Mouse (Mus musculus) MN1 (cell line): ENCODE measurements at regions not wholly inside any gene's neighbourhood (a gene's known extent, or its start where the extent isn't known, plus 50 kb on each side); places are given as distances from the start of the nearest gene placed in this dataset.

Source experiments
- DNase-seq: peaks from one replicate; pipeline ENCODE4 v3.0.0-alpha.2; 2016; ENCODE audit warnings: low spot score

DNA sequence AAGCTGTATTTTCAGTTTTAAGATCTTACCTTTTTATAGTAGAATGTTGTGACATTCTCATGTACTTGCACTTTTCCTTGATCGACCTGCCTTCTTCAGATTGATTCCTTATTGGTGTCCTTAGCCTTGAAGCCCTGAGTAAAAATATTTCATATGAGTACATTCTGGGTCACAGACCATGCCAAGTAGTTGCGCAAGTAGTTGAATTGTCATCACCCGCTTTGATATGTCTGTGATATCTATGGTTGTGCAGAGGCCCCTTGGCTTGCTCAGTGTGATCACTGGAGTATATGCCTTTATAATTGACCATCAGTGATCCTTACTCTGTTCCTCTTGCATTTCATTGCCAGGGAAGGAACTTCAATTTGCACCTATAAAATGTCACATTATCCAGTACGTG, 131.1 kb upstream of the Reg3g start:
- no peak for DNase-seq

DNA sequence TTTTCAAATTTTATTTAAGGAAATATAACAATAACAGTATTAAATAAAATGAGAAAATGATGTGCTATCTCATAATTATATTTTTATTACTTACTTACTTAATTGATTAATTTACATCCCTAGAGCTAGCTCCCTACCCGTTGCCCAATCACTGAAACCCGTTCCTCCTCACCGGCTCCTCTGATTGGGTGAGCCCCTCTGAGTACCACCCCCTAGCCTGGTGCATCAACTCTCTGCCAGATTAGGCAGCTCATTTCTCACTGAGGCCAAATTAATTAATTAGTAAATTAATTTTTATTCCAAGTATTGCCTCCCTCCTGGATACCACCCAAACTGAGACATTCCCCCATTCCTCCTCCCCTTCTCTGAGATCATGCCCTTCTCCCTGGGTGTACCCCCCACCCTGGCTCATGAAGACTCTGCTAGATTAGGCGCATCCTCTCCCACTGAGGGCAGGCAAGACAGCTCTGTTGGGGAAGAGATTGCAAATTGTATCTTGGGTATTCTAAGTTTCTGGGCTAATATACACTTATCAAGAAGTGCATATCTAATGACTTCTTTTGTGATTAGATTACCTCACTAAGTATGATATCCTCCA, 101.4 kb upstream of the Reg3g start:
- no peak for DNase-seq

DNA sequence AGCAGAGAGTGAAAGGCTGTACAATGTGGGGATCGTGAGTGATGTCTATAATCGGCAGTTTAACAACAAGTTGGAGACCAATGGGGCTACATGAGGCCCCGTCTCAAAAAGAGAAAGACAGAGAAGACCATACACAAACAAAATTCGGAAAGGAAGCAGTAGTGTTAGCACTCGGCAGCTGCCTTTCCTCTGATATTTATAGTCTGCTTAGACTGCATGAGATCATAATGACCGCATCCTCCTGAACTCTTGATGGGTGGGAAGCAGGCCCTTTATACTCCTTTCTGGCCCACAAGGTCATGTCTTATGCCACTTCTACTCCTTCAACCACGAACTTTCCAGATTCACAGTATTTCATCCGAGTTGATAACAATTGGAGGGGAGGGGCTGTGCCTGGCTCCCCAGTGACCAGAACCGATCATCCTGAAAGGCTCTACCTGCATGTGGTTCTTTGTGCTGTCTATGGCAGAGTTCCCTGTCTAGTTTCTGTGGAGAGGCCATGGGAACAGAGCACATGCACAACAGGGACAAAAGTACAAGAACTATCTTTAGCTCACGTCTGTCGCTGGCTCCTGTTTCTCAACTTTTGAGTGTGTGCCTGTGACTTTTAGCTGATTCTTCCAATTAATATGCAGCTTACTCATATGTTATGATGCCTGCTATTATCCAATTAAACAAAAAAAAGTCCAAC, 84.5 kb upstream of the Reg3g start:
- DNase-seq = no peak

DNA sequence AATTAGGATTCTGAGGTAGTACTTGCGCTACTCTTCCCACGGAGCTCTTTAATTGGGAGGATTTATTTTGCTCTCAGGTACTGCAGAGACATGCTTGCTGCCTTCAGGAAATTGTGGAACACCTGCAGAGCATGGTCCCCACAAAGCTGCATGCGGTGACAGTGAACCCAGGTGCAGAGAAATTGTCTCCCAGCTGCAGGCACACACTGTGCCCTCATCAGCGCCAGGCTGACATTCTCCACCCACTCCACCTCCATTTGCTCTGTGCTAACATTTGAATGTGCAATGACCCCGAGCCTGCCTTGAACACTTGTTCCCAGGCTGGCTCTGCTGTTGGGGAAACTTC, 83.7 kb upstream of the Reg3g start:
- no peak for DNase-seq

DNA sequence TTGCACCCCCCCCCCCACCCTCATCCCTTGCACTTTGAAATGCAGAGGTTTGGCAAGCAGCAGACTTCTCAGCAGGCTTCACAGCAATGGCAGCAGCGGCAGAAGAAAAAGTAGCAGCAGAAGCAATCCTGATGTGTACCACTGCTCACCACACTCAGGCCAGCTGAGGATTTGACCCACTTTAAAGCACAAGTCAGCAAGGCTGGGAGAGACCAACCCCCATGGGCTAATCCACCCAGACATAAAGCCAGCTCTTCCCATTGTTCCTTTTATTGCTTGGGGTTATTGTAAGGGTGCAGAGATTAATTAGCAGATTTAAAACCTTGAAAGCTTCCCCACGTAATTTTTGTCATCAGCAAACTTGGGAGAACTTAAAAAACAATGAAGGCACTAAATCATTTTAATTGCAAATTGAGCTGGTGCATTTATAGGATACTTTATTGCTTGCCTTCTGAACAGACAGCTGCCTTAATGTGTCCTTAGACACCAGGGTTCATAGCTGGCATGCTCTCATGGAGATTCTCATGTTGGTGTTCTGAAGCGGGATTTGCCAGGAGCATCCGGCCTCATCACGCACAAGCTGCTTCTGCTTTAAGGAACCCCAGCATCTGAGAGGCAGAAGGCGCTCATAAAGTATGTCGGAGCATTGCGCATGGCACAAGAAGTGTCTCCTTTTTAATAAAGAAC, 83.1 kb upstream of the Reg3g start:
- no peak for DNase-seq

DNA sequence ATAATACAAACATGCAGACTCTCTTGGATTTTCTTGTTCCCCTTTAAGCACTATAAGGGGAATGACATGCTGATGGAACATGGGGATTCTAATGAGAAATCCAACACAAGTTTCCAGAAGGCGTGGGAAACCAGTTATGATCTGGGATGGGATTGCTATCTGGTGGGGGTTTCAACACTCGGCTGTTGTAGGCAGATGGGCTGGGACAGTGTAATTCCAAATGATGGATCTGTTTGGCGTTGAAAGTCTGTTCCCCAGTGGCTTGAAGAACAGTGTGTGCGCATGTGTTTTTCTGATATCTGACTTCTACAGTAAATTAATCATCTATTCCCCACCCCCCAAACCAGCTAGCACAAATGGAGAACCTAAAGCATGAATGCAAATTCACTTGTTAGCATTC, 79.8 kb upstream of the Reg3g start:
- no peak for DNase-seq

DNA sequence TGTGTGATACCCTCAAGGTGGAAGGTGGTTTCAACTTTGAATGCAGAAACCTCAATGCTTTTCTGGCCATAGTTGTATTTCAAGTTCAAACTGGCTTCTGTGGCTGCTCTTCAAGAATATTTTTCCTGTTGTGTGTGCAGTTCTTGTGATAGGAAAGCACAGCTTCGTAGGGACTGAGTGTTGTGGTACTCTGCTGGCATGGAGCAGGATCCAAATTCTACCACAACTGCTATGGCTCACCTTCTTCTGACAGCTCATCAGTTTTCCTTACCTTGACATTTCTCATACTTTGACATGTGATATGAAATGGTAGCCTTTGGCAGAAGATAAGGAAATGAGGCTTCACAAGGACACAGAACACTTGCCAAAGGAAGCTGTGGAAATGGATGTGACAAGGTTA, 79.0 kb upstream of the Reg3g start:
- DNase-seq = no peak

DNA sequence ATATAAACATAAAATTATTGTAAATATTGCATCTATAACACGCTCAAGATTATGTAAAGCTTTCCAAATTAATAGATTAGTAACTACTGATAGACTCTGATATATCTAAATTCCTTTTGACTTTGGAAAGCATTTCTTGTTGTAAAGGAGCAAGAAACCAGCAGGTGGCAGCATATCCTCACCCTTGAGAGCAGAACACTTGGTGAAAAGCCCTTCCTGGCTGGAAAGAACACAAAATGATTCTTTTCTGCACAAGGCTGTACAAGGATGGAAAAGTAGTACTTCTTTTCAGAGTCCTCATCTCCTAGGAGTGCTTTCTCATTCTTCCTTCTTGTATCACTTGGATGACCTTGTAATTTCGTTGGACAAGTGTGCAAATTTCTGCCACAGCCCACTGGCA, 75.6 kb upstream of the Reg3g start:
- peak; percentile 54 for DNase-seq

DNA sequence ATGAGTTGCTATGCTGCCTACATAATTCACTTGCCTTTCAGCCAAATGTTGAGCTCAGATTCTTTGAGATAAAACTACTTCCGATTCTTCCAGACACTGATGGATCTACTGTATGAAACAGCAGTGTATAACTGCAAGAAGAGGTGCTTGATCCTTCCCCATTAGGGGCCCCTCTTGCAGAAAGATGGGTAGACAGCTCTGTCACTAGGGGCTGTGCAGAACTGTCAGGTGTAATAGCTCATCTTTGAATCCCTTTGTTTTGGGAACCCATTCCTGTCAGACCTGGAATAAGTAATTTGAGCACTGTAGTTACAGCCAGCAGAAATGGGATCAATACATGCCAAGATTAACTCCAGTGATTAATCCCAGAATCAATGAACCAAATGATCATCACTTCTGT, 68.8 kb upstream of the Reg3g start:
- DNase-seq = no peak

DNA sequence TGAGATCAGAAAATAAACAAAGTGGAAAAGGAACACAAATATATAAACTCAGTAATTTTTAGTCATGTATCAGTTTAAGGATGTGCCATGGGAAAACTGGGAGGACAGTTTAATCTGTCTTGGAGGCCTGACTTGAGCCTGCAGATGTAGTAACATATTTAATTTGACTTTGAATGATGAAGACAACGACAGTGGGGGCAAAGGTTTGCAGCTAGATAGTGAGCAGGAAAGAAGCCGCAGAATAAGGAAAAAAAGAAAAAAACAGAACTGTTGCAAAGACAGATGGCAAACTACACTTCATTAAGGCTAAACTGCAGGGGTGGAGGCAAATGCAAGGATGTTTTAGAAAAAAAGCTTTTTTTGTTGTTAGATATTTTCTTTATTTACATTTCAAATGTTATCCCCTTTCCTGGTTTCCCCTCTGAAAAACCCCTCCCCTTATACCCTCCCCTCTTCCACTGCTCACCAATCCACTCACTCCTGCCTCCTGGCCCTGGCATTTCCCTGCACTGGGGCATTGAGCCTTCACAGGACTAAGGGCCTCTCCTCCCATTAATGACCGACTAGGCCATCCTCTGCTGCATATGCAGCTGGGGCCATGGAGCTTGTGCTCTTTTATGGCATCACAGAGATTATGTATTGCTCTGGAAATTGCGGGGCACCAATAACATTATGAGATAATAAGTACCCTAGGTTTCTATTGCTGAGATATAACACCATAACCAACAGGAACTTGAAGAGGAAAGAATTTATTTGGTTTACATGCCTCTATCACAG, 58.5 kb upstream of the Reg3g start:
- no peak for DNase-seq
